17 mouse cellular contexts compared by ENCODE assay signal in genomic region chr1:162337170-162337569, GRCm38 (mm10).
DNase-seq lines count a peak whose midpoint lies in the region; ATAC-seq lines count a peak whose summit lies in the region.
"Had no signal": no experiment of that assay in that cellular context is flagged by ENCODE, and none has a peak within 500 bp of the region (broad histone marks: within the 10 kb centered on the region; RNA-seq: fewer than 3 reads in every experiment).

No protein-coding gene starts in this region.

- H3K9me3 ChIP-seq in midbrain, embryonic 13.5 days: no peaks in the 10 kb centered on the region
- no peaks in the 10 kb centered on the region for H3K9me3 ChIP-seq in midbrain, embryonic 10.5 days (replicated peaks)
- H3K9me3 ChIP-seq in neural tube, embryonic 13.5 days: no peaks in the 10 kb centered on the region
- no peaks in the 10 kb centered on the region for H3K9me3 ChIP-seq in limb, embryonic 11.5 days (ENCODE audit: control insufficient read depth, low read length)
- H3K9me3 ChIP-seq: embryonic facial prominence, embryonic 13.5 days; forebrain, embryonic 13.5 days; G1E; hindbrain, embryonic 12.5 days had no signal

- H3K9ac ChIP-seq in midbrain, embryonic 13.5 days (replicated peaks): no peak overlapping the region
- no peak overlapping the region for H3K9ac ChIP-seq in neural tube, embryonic 13.5 days
- no peak overlapping the region for H3K9ac ChIP-seq in limb, embryonic 11.5 days (ENCODE audit: low read length)
- H3K9ac ChIP-seq: embryonic facial prominence, embryonic 13.5 days; forebrain, embryonic 13.5 days; hindbrain, embryonic 12.5 days had no signal

- H3K36me3 ChIP-seq in midbrain, embryonic 13.5 days: no peaks in the 10 kb centered on the region
- H3K36me3 ChIP-seq in midbrain, embryonic 10.5 days: no peaks in the 10 kb centered on the region
- H3K36me3 ChIP-seq in neural tube, embryonic 13.5 days: no peaks in the 10 kb centered on the region
- no peaks in the 10 kb centered on the region for H3K36me3 ChIP-seq in limb, embryonic 11.5 days (ENCODE audit: control insufficient read depth, insufficient read depth, low read length)
- H3K36me3 ChIP-seq: embryonic facial prominence, embryonic 13.5 days; G1E; hindbrain, embryonic 12.5 days had no signal

- H3K27ac ChIP-seq in midbrain, embryonic 13.5 days: no peak overlapping the region
- H3K27ac ChIP-seq in midbrain, embryonic 10.5 days (replicated peaks): no peak overlapping the region
- H3K27ac ChIP-seq in neural tube, embryonic 13.5 days (replicated peaks): no peak overlapping the region
- no peak overlapping the region for H3K27ac ChIP-seq in limb, embryonic 11.5 days (replicated peaks; ENCODE audit: low read depth, low read length)
- H3K27ac ChIP-seq: embryonic facial prominence, embryonic 13.5 days; forebrain, embryonic 13.5 days; gastrocnemius, adult 2 months; hindbrain, embryonic 12.5 days had no signal

- H3K4me2 ChIP-seq in midbrain, embryonic 13.5 days (replicated peaks): no peak overlapping the region
- no peak overlapping the region for H3K4me2 ChIP-seq in neural tube, embryonic 13.5 days
- no peak overlapping the region for H3K4me2 ChIP-seq in limb, embryonic 11.5 days (ENCODE audit: low read depth, severe bottlenecking)
- H3K4me2 ChIP-seq: embryonic facial prominence, embryonic 13.5 days; forebrain, embryonic 13.5 days; hindbrain, embryonic 12.5 days had no signal

- no peak overlapping the region for H3K4me3 ChIP-seq in midbrain, embryonic 13.5 days (replicated peaks)
- H3K4me3 ChIP-seq in midbrain, embryonic 10.5 days: no peak overlapping the region
- H3K4me3 ChIP-seq in neural tube, embryonic 13.5 days: no peak overlapping the region
- no peak overlapping the region for H3K4me3 ChIP-seq in limb, embryonic 11.5 days (ENCODE audit: low read depth, low read length)
- H3K4me3 ChIP-seq: embryonic facial prominence, embryonic 13.5 days; forebrain, embryonic 13.5 days; gastrocnemius, adult 2 months; hindbrain, embryonic 12.5 days had no signal

- intact Hi-C loops in gastrocnemius, postnatal 14 days (cut with DNase I; ENCODE audit: low total_unique reads): no loop called here

- DNase-seq in midbrain, embryonic 10.5 days (ENCODE audit: low spot score): no peak
- no peak for DNase-seq in neural tube, embryonic 10.5 days (ENCODE audit: extremely low spot score, low spot score)
- peak; percentile 19 for DNase-seq in limb, embryonic 11.5 days (ENCODE audit: low spot score)
- no peak for DNase-seq in gastrocnemius, postnatal 14 days
- DNase-seq: adrenal gland, postnatal 10 days; cerebellum, adult 11 months; cerebellum, postnatal 36 days; gastrocnemius, adult 2 months; gastrocnemius, postnatal 36 days; heart, adult 11 months; heart, postnatal 4 days had no signal

- H3K4me1 ChIP-seq in midbrain, embryonic 13.5 days (replicated peaks): no peaks in the 10 kb centered on the region
- no peaks in the 10 kb centered on the region for H3K4me1 ChIP-seq in midbrain, embryonic 10.5 days
- H3K4me1 ChIP-seq in neural tube, embryonic 13.5 days (replicated peaks): no peaks in the 10 kb centered on the region; the same call in 1 of the 2 replicates
- H3K4me1 ChIP-seq in limb, embryonic 11.5 days (ENCODE audit: control insufficient read depth, insufficient read depth, low read length): no peaks in the 10 kb centered on the region
- H3K4me1 ChIP-seq: forebrain, embryonic 13.5 days; hindbrain, embryonic 12.5 days had no signal

- 93% methylated on average over 1 of the region's 1 CpGs for WGBS in midbrain, embryonic 13.5 days
- WGBS in midbrain, embryonic 10.5 days: 94% methylated on average over 1 of the region's 1 CpGs
- 82% methylated on average over 1 of the region's 1 CpGs for WGBS in neural tube, embryonic 13.5 days
- WGBS in limb, embryonic 11.5 days: 85% methylated on average over 1 of the region's 1 CpGs

- peak; percentile 40; the same call in 1 of the 2 replicates for ATAC-seq in midbrain, embryonic 13.5 days
- peak; percentile 32; the same call in 1 of the 2 replicates for ATAC-seq in neural tube, embryonic 13.5 days (ENCODE audit: low read depth)
- ATAC-seq in limb, embryonic 11.5 days (ENCODE audit: insufficient number of reproducible peaks, low FRiP score, low TSS enrichment, low read depth): no peak

- H3K27me3 ChIP-seq in midbrain, embryonic 13.5 days: no peaks in the 10 kb centered on the region
- no peaks in the 10 kb centered on the region for H3K27me3 ChIP-seq in midbrain, embryonic 10.5 days (ENCODE audit: low read depth, poor library complexity, severe bottlenecking)
- H3K27me3 ChIP-seq in neural tube, embryonic 13.5 days: no peaks in the 10 kb centered on the region
- no peaks in the 10 kb centered on the region for H3K27me3 ChIP-seq in limb, embryonic 11.5 days (ENCODE audit: control insufficient read depth, insufficient read depth, low read length)
- H3K27me3 ChIP-seq: embryonic facial prominence, embryonic 13.5 days; forebrain, embryonic 13.5 days; hindbrain, embryonic 12.5 days had no signal
